Mouse (Mus musculus) skeletal muscle tissue, adult 2 months (tissue): ENCODE results near the gene Txnrd1.

Experiments used
- DNase-seq: peaks from one replicate; pipeline ENCODE4 v3.0.0-alpha.2; 2012; ENCODE audit warnings: low read depth, low spot score

The Txnrd1 gene

DNA sequence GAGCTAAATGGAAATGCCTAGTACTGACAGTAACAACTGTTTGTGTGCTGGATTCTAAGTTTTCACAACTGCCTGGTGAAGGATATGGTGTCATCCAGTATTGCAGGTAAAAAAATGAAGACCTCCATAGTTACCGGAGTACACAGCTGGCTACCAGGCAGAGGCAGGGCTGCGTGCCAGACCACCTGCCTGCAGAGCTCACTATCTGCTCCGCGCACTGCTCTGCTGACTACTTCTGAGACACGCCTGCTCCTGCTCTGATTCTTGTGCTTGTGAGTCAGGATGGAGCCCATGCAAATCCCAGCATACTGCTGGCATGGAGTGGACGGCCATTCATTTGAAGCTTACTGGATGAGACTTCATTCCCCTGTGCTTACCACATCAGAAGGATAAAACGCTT is 30.1 kb downstream of the Txnrd1 start:
- no peak for DNase-seq

- DNase-seq: no peak
These were observed 32.6 kb downstream of the Txnrd1 start, which contains the start of gene Eid3 for GRCm38 (mm10) chr10:82866356-82866755. Gene Eid3, plus strand, starts transcription at chr10:82866626.

DNA sequence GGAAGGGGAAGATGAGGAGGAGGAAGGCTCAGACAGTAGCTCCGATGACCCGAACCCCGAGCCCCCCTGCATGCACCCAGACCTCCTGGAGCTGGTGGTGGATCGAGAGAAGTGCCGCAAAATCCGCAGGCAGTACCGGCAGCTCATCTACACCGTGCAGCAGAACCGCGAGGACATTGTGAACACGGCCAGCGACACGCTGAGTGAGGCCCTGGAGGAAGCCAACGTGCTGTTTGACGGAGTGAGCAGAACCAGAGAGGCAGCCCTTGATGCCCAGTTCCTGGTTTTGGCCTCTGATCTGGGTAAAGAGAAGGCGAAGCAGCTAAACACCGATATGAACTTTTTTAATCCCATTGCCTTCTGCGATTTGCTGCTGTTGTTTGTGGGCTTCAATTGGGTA is 33.1 kb downstream of the Txnrd1 start:
- DNase-seq: no peak

DNA sequence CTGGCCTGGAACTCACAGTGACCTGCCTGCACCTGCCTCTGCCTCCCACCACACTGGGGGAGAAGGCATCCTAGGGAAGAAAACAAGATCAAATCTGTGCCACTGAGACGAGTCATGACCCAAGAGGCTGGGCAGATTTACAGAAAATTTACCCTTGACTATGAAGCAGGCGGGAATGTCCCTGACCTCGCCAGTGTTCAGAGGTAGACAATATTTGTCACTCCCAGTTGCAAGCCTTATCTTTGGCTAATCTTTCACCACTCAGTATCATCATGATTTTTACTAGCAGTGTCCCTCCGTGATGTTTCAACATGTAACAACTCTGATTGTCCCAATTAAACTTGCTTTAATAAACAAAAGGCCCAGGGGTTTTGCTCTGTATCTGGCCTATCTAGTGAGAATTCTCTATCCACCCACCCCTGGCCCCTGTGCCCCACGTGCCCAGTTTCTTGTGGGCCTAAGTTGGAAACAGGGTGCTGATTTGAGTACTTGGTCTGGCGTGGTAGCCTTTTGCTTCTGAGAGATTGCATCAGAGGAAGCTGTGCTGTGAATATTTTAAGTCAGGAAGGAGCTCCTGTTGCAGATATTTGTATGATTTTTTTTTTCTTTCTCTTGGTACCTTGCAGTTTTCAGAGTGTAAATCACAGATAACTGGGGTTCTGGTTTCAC is 34.8 kb downstream of the Txnrd1 start:
- DNase-seq: no peak

DNA sequence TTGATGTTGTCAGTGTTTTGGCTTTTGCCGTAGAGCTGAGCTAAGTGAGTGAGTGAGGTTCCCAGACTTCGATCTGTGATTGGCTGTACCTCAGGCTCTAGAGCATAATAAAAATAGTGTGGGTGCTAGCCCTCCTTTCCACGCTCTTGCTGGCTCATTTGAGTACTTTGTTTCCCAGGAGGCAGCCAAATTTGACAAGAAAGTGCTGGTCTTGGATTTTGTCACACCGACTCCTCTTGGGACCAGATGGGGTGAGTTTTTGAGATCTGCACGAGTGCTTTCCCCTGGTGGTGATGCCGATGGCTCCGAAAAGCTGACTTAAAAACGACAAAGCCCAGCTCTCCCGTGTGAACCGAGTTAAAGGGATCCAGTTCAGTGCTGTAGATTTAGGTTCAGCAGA is 41.7 kb downstream of the Txnrd1 start:
- DNase-seq: no peak

DNA sequence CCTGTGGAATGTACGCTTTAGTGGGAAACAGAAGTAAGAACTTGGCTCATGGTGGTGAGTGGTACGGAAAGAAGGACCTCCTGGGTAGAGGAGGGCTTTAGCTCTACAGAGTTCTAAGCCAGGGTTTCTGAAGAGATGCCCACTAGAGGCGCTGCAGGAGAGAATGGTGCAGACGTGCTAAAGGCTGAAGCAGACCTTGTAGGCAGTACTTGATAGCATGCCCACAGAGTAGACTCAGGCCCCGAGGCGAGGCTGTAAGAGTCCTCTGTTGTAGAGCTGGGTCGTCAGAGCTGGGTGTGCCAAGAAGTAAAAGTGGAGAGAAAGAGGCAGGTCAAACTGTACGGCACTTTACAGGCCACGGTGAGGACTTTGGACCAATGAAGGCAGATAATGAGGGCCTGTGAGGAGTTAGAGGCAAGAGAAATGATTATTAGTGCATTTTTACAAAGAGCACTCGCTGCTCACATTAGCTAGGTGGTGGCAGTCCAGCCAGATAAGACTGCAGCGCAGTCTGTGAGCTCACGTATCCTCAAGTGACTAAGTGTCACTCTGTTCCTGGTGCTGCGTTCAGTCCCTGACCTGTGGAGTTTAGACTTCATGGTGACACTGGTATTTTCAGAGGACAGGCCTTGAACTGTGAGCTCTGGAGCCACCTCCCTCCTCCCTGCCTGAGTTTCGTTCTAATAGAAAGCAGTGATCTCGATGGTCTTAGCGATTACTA is 42.5 kb downstream of the Txnrd1 start:
- DNase-seq: no peak

GRCm38 (mm10) chr10:82887354-82887753 is 53.6 kb downstream of the Txnrd1 start:
- no peak for DNase-seq

DNA sequence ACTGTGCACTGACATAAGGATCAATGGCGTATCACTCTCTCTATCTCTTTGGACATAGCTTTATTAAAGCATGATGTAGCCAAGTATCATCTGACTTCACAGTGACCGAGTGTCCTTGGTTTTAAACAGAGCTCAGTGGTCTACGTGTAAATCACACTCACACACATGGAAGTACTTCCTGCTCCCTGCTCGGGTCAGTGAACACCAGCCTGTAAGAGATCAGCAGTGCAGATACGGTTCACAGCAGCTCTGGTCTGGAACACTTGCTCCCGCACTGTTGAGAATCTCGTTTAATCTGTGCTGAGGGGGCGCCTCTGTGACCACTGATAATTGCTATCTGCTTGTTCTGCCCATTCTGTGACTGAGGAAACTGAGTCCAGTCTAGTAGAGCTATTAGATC is 54.8 kb downstream of the Txnrd1 start:
- DNase-seq: no peak

GRCm38 (mm10) chr10:82889447-82889973 is 55.8 kb downstream of the Txnrd1 start:
- DNase-seq: peak; percentile 76

DNA sequence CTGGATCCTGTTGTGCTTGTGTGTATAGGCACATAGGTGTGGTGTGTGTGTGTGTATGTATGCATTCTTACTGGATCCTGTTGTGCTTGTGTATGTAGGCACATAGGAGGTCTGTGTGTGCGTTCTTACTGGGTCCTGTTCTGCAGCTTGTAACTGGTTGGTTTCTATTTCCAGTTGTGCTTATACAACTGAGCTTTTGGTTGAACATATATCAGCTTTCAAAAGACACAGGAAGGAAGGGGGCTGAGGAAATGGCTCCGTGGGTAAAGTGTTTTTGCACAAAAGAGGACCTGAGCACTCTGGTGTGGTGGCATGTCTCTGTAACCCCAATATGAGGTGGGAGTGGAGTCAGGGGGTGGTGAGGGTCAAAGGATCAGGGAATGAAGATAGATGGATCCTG is 57.2 kb downstream of the Txnrd1 start:
- DNase-seq: no peak

GRCm38 (mm10) chr10:82891427-82891826 is 57.7 kb downstream of the Txnrd1 start:
- DNase-seq: no peak

- DNase-seq: peak; percentile 42
These were observed 58.8 kb downstream of the Txnrd1 start for GRCm38 (mm10) chr10:82892442-82893055.

DNA sequence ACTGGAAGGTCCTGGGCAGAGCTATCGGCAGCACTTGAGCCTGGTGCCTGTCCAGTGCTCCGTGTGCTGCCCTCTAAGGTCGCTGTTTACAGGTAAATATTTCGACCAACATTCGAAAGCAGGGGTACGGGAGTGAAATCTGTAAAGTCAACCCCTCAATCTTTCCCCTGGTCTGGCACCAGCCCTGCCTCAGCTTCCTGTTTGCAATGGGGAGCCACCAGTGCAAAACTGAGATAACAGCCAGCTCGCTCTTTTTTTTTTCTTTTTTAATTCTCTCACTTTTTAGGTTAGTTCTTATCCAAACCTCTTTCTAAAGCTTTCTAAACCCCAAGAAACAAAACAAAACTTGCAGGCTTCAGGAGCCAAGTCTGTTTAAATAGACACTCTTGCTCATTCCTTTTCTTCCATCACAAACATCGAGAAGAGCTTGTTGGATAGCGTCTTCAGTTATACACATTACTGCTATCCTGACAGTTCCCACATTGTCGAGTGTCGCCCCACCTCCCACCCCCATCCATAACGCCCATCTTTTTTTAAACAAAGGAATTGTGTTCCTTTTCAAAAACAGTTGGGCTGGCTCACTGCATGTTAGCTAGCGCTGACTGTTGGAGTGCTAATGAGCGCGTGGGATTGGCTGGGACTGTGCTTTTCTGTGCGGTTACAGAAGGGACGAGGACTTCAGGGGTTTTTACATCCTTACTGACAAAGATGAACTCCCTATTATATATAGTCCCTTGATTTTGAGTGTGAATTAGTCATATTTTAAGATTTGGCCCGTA is 60.3 kb downstream of the Txnrd1 start:
- no peak for DNase-seq

GRCm38 (mm10) chr10:82897936-82898335 is 64.2 kb downstream of the Txnrd1 start:
- DNase-seq: no peak

GRCm38 (mm10) chr10:82898893-82899292 is 65.1 kb downstream of the Txnrd1 start:
- DNase-seq: peak; percentile 90

- no peak for DNase-seq
These were observed 66.2 kb downstream of the Txnrd1 start for GRCm38 (mm10) chr10:82899810-82900421.

DNA sequence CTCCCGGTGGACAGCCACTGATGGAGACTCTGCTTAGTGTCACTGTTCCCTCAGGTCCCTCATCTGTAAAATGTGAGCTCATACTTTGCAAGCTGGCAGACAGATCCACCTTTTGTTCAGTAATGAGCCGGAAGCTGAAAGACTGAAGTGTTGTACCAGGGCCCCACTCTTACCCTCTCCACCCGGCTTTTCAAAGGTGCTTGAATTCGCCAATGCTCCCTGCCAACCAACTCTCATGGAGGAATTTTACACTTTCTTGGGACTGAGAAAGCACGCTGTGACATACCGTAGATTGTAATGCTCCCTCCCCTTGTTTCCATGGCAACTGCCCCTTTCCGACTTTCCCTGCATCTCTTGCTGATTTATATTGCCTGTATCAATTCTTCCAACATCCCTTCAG is 66.8 kb downstream of the Txnrd1 start:
- no peak for DNase-seq

- DNase-seq: peak; percentile 79
These were observed 67.7 kb downstream of the Txnrd1 start for GRCm38 (mm10) chr10:82901436-82901835.

- DNase-seq: no peak
These were observed 74.8 kb downstream of the Txnrd1 start for GRCm38 (mm10) chr10:82908526-82908925.

DNA sequence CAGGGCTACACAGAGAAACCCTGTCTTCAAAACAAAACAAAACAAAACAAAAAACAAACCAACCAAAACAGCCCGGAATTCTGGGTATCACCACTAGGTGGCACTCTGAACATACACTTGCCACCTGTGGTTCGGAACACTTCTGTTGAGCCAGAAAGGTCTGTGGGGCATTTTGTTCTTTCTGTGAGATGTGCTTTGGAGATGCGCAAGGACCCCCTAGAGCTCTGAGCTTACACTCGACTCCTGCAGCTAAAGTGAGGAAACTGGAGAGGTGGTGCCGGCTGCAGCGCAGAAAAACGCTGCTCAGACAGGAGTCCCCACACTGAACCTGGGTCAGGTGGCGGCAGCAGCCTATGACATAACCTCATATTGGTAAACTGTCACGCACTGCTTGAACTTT is 75.6 kb downstream of the Txnrd1 start:
- peak; percentile 38 for DNase-seq

DNA sequence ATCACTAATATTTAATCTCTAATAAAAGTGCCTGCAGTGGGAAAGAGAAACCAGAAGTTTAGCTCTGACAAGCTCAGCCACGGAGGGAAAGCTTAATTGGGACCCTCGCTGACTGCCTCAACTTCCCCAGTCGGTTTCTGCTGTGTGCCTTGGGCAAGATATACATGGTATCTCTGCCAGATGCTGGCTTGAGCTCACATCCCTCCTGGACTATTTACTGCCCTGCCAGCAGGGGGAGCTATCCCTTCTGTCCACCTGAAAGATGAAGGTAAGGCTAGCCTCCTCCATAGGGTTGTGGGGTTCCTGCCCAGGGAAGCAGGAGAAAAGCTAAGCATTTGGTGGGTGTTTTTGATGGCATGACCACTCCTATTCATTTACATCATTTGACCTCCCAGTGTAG is 76.4 kb downstream of the Txnrd1 start:
- no peak for DNase-seq
